Mouse (Mus musculus): ENCODE results near the gene Tnfsf11.

DNA sequence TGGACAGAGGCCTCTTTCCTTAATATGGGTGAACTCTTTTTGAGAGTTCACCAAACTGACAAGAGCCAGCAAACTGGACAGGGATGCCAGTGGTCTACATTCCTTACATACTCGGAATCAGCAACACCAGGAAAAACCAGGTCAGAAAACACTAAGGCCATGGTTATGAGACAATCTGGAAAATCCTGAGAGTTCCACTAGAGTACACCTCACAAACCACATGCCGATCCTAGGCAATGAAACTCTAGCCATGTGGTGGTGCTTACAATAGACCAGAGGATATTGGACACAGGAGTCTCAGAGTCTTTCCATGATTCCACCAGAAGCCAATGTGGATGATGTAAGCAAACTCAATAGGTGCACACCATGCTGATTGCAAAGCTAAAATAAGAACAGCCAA, 39.9 kb upstream of the Tnfsf11 start:
- TF ChIP-seq EP300 (IDR thresholded peaks at IDR 0.05; ENCODE audit: low read depth) (no peak), CTCF (IDR thresholded peaks at IDR 0.05; ENCODE audit: low read depth) (no peak)
